Mouse (Mus musculus) left cerebral cortex, adult 8-10 months (tissue): ENCODE measurements at regions not wholly inside any gene's neighbourhood (a gene's known extent, or its start where the extent isn't known, plus 50 kb on each side); places are given as distances from the start of the nearest gene placed in this dataset.
A peak's percentile ranks its signal among the peaks of the same experiment; 100 is the strongest.

Experiments used
- DNase-seq, 2 experiments: peaks; one replicate each; pipeline ENCODE4 v3.0.0; 2022; ENCODE audit warnings: low spot score in 2 of 2

- no peak for DNase-seq
Observed at GRCm38 (mm10) chr4:33594997-33595657, 285.0 kb downstream of the Rngtt start.

GRCm38 (mm10) chr4:33595763-33596162, 285.7 kb downstream of the Rngtt start:
- no peak for DNase-seq

GRCm38 (mm10) chr4:33599966-33600365, 289.9 kb downstream of the Rngtt start:
- DNase-seq, result no peak

GRCm38 (mm10) chr4:33600805-33601204, 290.7 kb downstream of the Rngtt start:
- DNase-seq, result no peak

GRCm38 (mm10) chr4:33604636-33605035, 294.5 kb downstream of the Rngtt start:
- DNase-seq, result no peak

GRCm38 (mm10) chr4:33639821-33640575, 284.4 kb upstream of the Cnr1 start:
- DNase-seq, result no peak

GRCm38 (mm10) chr4:33640576-33641255, 283.7 kb upstream of the Cnr1 start:
- no peak for DNase-seq

- DNase-seq, result no peak
Observed at GRCm38 (mm10) chr4:33641883-33642282, 282.5 kb upstream of the Cnr1 start.

- DNase-seq, result no peak
Observed at GRCm38 (mm10) chr4:33642526-33642925, 281.9 kb upstream of the Cnr1 start.

- no peak for DNase-seq
Observed at GRCm38 (mm10) chr4:33645217-33645616, 279.2 kb upstream of the Cnr1 start.

- no peak for DNase-seq
Observed at GRCm38 (mm10) chr4:33651292-33651691, 273.1 kb upstream of the Cnr1 start.

- DNase-seq, result no peak
Observed at GRCm38 (mm10) chr4:33659766-33660165, 264.6 kb upstream of the Cnr1 start.

GRCm38 (mm10) chr4:33660553-33660952, 263.8 kb upstream of the Cnr1 start:
- no peak for DNase-seq

- no peak for DNase-seq
Observed at GRCm38 (mm10) chr4:33661862-33662261, 262.5 kb upstream of the Cnr1 start.

GRCm38 (mm10) chr4:33662965-33663364, 261.4 kb upstream of the Cnr1 start:
- DNase-seq, result no peak

- no peak for DNase-seq
Observed at GRCm38 (mm10) chr4:33663616-33664473, 260.5 kb upstream of the Cnr1 start.

- DNase-seq, result no peak
Observed at GRCm38 (mm10) chr4:33664474-33664822, 259.9 kb upstream of the Cnr1 start.

- peak in 1 of 2 experiments; percentile 23 for DNase-seq
Observed at GRCm38 (mm10) chr4:33665250-33665873, 259.0 kb upstream of the Cnr1 start.

GRCm38 (mm10) chr4:33668431-33668830, 256.0 kb upstream of the Cnr1 start:
- DNase-seq, result no peak

GRCm38 (mm10) chr4:33675044-33675443, 249.3 kb upstream of the Cnr1 start:
- no peak for DNase-seq

GRCm38 (mm10) chr4:33679351-33679750, 245.0 kb upstream of the Cnr1 start:
- DNase-seq, result no peak
